Mouse (Mus musculus): Measurements from ENCODE around the gene Tle2. TPM values are rescaled to one million over a fixed set of nuclear protein-coding genes. Genes with fewer than 3 reads are reported as not detected.

Tle2 gene
- polyA plus RNA-seq, 1 experiment from 2014 or later = 30.8 TPM

DNA sequence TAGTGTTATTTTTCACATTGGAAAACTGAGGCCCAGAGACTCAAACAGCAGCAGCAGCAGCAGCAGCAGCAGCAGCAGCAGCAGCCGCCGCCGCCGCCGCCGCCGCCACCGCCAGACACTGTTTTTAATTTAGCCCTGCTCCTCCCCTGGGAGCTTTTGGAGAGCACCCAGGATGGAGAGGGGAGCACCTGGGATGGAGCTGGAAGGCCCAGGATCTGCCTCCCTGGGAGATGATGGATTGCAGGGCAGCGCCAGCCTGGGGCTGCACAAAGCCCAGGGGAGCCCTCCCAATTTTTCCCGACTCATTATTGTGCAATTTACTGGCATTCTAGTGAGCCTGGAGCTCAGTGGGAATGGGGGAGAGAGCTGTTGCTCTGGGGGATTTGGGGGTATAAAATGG is 22.2 kb downstream of the Tle2 start:
- peak; percentile 44 for DNase-seq (ENCODE audit: low spot score)
- H3K27ac ChIP-seq = peak overlapping the region; percentile 66; the same call in 1 of the 2 replicates
- 1% methylated on average over 10 of the region's 10 CpGs for WGBS
- H3K4me2 ChIP-seq (ENCODE audit: low read length) = peak overlapping the region; percentile 39
- peaks cover 43% of the 10 kb centered on the region for H3K4me1 ChIP-seq (replicated peaks; ENCODE audit: insufficient read depth, low read length)
- 0 out of 2 replicates have a peak overlapping the region, but pooled peaks have one; percentile 40 for H3K9ac ChIP-seq (ENCODE audit: low read depth, low read length)
- no peaks in the 10 kb centered on the region for H3K27me3 ChIP-seq (ENCODE audit: insufficient read depth, low read length)
- 0 out of 2 replicates have a peak, but pooled peaks have one; percentile 0 for ATAC-seq (replicated peaks; ENCODE audit: low FRiP score, low read depth)
- H3K9me3 ChIP-seq (replicated peaks; ENCODE audit: low read length) = no peaks in the 10 kb centered on the region
- H3K4me3 ChIP-seq (replicated peaks; ENCODE audit: low read depth, low read length) = peak overlapping the region; percentile 1; the same call in 1 of the 2 replicates
- no peak for TF ChIP-seq CTCF (IDR thresholded peaks at IDR 0.05; ENCODE audit: low read depth)
- no peaks in the 10 kb centered on the region for H3K36me3 ChIP-seq (ENCODE audit: insufficient read depth, low read length)

DNA sequence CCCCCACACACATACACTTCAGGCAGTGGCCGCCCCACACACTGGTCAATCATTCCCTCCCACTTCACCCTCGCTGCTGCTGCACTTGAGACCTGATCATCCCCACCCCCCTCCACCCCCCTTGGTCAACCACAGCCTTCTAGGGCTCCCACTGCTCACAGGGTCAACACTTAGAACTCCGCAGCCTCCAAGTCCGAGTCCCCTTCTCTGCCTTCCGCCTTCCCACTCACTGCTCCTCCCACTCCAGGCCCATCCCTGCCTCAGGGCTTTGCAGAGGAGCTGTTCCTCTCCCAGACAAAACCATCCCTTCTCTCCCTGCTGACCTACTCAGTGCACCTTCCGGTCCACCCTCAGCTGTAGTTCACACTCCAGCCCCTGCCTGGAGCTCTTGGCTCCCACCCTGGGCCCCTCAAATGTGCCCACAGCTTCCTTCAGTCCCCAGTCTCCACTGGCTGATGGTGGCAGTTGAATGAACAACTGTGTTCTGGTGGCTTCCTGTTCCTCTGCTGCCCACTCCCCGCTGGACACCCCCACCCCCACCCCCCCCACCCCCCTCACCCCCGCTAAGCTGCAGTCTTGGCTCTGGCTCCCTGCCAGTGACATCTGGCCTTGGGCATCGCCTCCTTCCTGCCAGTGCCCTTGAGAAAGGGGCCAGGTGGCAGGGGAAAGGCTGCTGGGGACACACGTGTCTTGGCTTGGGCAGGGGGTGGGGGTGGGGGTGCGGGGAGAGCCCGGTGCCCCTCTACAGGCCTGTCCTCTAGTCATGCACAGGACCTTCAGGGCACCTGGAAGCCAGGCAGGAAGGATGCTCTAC is 23.0 kb downstream of the Tle2 start:
- Histone ChIP-seq H3K4me2 (ENCODE audit: low read length) (peak overlapping the region; percentile 39), H3K27me3 (ENCODE audit: insufficient read depth, low read length) (no peaks in the 10 kb centered on the region), H3K4me1 (replicated peaks; ENCODE audit: insufficient read depth, low read length) (peaks cover 45% of the 10 kb centered on the region), H3K27ac (peak overlapping the region; percentile 66), H3K9me3 (replicated peaks; ENCODE audit: low read length) (no peaks in the 10 kb centered on the region), H3K36me3 (ENCODE audit: insufficient read depth, low read length) (no peaks in the 10 kb centered on the region), H3K4me3 (replicated peaks; ENCODE audit: low read depth, low read length) (0 out of 2 replicates have a peak overlapping the region, but pooled peaks have one; percentile 1), H3K9ac (ENCODE audit: low read depth, low read length) (0 out of 2 replicates have a peak overlapping the region, but pooled peaks have one; percentile 40)
- 9% methylated on average over 11 of the region's 12 CpGs for WGBS
- peak; percentile 83 for DNase-seq (ENCODE audit: low spot score)
- ATAC-seq (replicated peaks; ENCODE audit: low FRiP score, low read depth) = peak; percentile 55
- TF ChIP-seq CTCF (IDR thresholded peaks at IDR 0.05; ENCODE audit: low read depth) = no peak

DNA sequence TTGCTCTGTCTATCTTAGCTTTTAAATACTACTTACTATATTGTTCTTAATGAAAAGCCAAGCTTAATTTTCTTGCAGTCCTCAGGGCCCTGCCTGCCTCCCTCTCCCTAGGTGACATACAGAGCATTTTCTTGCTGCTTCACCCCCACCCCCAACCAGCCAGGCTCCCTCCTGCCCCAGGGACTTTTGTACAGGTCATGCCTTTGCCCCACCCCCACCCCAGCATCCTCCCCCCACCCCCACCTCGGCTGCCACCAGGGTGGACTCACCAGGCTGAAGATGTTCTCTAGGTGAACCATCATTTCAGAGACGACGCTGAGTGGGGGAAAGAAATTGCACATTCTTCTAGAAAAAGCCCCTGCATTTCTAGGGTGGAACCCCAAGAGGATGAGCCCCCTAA is 24.0 kb downstream of the Tle2 start:
- no peak for TF ChIP-seq CTCF (IDR thresholded peaks at IDR 0.05; ENCODE audit: low read depth)
- 47% methylated on average over 3 of the region's 3 CpGs for WGBS

DNA sequence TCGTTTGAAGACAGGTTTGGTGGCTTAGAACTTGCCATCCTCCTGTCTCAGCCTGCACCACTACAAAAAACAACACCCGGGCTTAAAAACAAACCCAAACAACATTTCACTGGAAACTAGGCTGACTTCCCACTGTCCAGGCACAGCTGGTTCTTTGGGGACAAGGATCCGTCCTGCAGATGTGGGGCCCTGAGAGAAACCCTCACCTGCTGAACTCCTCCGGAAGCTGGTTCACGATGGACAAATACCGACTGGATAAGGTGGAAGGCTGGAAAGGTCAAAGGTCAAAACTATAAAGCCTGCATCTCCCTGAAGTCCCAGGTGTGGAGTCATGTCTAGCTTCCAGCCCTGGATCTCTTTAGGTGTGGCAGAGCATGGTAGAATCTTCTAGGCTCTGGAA is 24.5 kb downstream of the Tle2 start:
- no peak overlapping the region for H3K27ac ChIP-seq
- DNase-seq (ENCODE audit: low spot score) (no peak), ATAC-seq (replicated peaks; ENCODE audit: low FRiP score, low read depth) (no peak)
- no peak for TF ChIP-seq CTCF (IDR thresholded peaks at IDR 0.05; ENCODE audit: low read depth)
- no peak overlapping the region for H3K4me2 ChIP-seq (ENCODE audit: low read length)
- H3K4me1 ChIP-seq (replicated peaks; ENCODE audit: insufficient read depth, low read length) = peaks cover 45% of the 10 kb centered on the region
- H3K4me3 ChIP-seq (replicated peaks; ENCODE audit: low read depth, low read length) = no peak overlapping the region
- H3K36me3 ChIP-seq (ENCODE audit: insufficient read depth, low read length) = no peaks in the 10 kb centered on the region
- H3K9me3 ChIP-seq (replicated peaks; ENCODE audit: low read length) = no peaks in the 10 kb centered on the region
- 31% methylated on average over 6 of the region's 6 CpGs for WGBS
- H3K27me3 ChIP-seq (ENCODE audit: insufficient read depth, low read length) = no peaks in the 10 kb centered on the region
- H3K9ac ChIP-seq (ENCODE audit: low read depth, low read length) = no peak overlapping the region

More for the DNA sequence above, 24.0 kb downstream of the Tle2 start:
- Histone ChIP-seq H3K4me2 (ENCODE audit: low read length) (no peak overlapping the region), H3K9me3 (replicated peaks; ENCODE audit: low read length) (no peaks in the 10 kb centered on the region), H3K27me3 (ENCODE audit: insufficient read depth, low read length) (no peaks in the 10 kb centered on the region), H3K4me1 (replicated peaks; ENCODE audit: insufficient read depth, low read length) (peaks cover 45% of the 10 kb centered on the region), H3K9ac (ENCODE audit: low read depth, low read length) (no peak overlapping the region), H3K4me3 (replicated peaks; ENCODE audit: low read depth, low read length) (no peak overlapping the region), H3K36me3 (ENCODE audit: insufficient read depth, low read length) (no peaks in the 10 kb centered on the region), H3K27ac (peak overlapping the region; percentile 66; the same call in 1 of the 2 replicates)
- DNase-seq (ENCODE audit: low spot score) = no peak
- no peak for ATAC-seq (replicated peaks; ENCODE audit: low FRiP score, low read depth)

DNA sequence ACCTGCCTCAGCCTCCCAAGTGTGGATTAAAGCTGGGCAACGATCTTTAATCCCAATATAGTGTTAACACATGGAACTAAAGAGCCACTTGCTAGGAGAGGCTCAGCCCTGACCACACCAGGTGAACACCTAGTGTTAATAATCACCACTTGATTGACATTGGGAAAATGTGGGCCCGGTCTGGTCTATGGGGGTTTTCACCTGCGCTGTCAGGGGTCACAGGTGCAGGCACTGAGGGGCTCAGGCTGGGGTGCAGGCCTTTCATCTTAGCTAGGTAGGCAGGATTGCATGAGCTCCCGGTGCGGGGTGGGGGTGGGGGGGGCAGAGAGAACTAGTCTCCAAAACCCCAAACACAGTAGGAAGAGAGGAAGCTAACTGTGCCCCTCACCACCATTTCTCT is 25.3 kb downstream of the Tle2 start:
- no peak for TF ChIP-seq CTCF (IDR thresholded peaks at IDR 0.05; ENCODE audit: low read depth)
- ATAC-seq (replicated peaks; ENCODE audit: low FRiP score, low read depth) = no peak
- Histone ChIP-seq H3K4me3 (replicated peaks; ENCODE audit: low read depth, low read length) (no peak overlapping the region), H3K36me3 (ENCODE audit: insufficient read depth, low read length) (no peaks in the 10 kb centered on the region), H3K27me3 (ENCODE audit: insufficient read depth, low read length) (no peaks in the 10 kb centered on the region), H3K27ac (no peak overlapping the region), H3K4me1 (replicated peaks; ENCODE audit: insufficient read depth, low read length) (peaks cover 45% of the 10 kb centered on the region), H3K9me3 (replicated peaks; ENCODE audit: low read length) (no peaks in the 10 kb centered on the region), H3K9ac (ENCODE audit: low read depth, low read length) (no peak overlapping the region), H3K4me2 (ENCODE audit: low read length) (no peak overlapping the region)
- DNase-seq (ENCODE audit: low spot score) = no peak
- 76% methylated on average over 5 of the region's 5 CpGs for WGBS

DNA sequence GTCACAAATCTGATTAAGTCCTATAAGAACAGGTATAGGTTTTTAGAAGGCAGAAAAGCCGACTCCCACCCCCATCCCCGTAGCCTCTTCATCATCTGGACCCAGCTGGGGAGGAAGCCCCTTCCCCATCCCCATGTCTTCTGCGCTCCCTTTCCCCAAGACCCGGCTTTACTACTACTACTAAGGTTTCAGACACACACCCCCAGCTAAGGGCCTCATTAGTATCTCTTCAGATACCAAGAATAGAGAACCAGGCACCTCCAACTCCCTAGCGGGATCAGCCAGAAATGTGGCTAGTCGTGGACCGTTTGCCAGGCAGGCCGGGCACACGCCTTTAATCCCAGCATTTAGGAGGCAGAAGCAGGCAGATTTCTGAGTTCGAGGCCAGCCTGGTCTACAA is 25.7 kb downstream of the Tle2 start:
- Histone ChIP-seq H3K9ac (ENCODE audit: low read depth, low read length) (no peak overlapping the region), H3K36me3 (ENCODE audit: insufficient read depth, low read length) (no peaks in the 10 kb centered on the region), H3K27ac (no peak overlapping the region), H3K27me3 (ENCODE audit: insufficient read depth, low read length) (no peaks in the 10 kb centered on the region), H3K9me3 (replicated peaks; ENCODE audit: low read length) (no peaks in the 10 kb centered on the region), H3K4me2 (ENCODE audit: low read length) (peak overlapping the region; percentile 50; the same call in 1 of the 2 replicates), H3K4me3 (replicated peaks; ENCODE audit: low read depth, low read length) (no peak overlapping the region), H3K4me1 (replicated peaks; ENCODE audit: insufficient read depth, low read length) (peaks cover 42% of the 10 kb centered on the region)
- 35% methylated on average over 10 of the region's 10 CpGs for WGBS
- no peak for TF ChIP-seq CTCF (IDR thresholded peaks at IDR 0.05; ENCODE audit: low read depth)
- DNase-seq (ENCODE audit: low spot score) = no peak
- no peak for ATAC-seq (replicated peaks; ENCODE audit: low FRiP score, low read depth)
